Mouse (Mus musculus) cortical plate, adult 2 months (tissue): ENCODE data around the gene Cacna1c. TPM values are rescaled to one million over a fixed set of nuclear protein-coding genes. Genes with fewer than 3 reads are reported as not detected.

ENCODE experiments used
- H3K27ac ChIP-seq: fragments of 200-500 bp; 2 replicates; pipeline ENCODE4 v1.5.1; 2012; ENCODE audit warnings: low read length, control low read depth, inconsistent platforms; ENCODE audit not compliant: insufficient read depth
- H3K4me1 ChIP-seq: fragments of 200-500 bp; 2 replicates; pipeline ENCODE4 v1.6.1; 2011; ENCODE audit warnings: low read length; ENCODE audit not compliant: control insufficient read depth, insufficient read depth
- H3K4me3 ChIP-seq: fragments of 200-500 bp; 2 replicates; pipeline ENCODE4 v1.5.1; 2011; ENCODE audit warnings: mild to moderate bottlenecking, low read length, control low read depth; ENCODE audit not compliant: insufficient read depth
- CTCF ChIP-seq: fragments of 200-500 bp; IDR thresholded peaks from 2 replicates; pipeline ENCODE4 v1.5.1; 2011; ENCODE audit warnings: mild to moderate bottlenecking, control low read depth, low read length; ENCODE audit not compliant: insufficient read depth; ENCODE audit errors: extremely low read depth
- POLR2A ChIP-seq: fragments of 200-500 bp; IDR thresholded peaks from 2 replicates; pipeline ENCODE4 v1.6.1; 2011; ENCODE audit warnings: mild to moderate bottlenecking, low read length, control low read depth; ENCODE audit not compliant: insufficient read depth; ENCODE audit errors: extremely low read depth
- polyA plus RNA-seq: library from polyadenylated mRNA; depleted of rRNA; stranded (reverse); fragments of >200 nt; gene quantifications from 2 replicates; pipeline ENCODE4 v1.2.3, GENCODE M21; 2012

Gene Cacna1c
- polyA plus RNA-seq, 1 experiment, result 15.9 TPM

- Histone ChIP-seq H3K4me3 (no peak overlapping the region), H3K27ac (no peak overlapping the region), H3K4me1 (peaks cover 7% of the 10 kb centered on the region)
- TF ChIP-seq CTCF (no peak), POLR2A (no peak)
Measured at GRCm38 (mm10) chr6:118737078-118737477, 459.1 kb downstream of the Cacna1c start.

DNA sequence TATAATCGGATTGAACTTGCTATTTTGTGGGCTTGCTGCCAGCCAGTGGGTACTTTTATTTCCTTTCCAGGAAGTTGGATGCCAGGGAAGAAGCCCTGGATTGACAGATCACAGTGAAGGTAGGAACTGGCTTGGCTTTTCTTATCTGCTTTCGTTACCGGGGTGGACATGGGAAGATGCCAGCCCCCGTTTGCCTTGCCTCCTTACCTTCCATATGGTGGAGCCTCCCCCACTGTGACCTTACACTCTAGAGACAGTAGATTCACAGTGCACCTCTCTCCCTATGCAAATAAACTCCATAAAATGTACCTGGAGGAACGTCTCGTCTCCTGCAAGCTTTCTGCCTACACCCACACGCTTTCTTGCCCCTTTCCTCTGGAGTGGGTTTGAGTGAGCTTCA, 459.7 kb downstream of the Cacna1c start:
- Histone ChIP-seq H3K4me3 (no peak overlapping the region), H3K27ac (no peak overlapping the region), H3K4me1 (peaks cover 7% of the 10 kb centered on the region)
- no peak for TF ChIP-seq POLR2A
- no peak for TF ChIP-seq CTCF

DNA sequence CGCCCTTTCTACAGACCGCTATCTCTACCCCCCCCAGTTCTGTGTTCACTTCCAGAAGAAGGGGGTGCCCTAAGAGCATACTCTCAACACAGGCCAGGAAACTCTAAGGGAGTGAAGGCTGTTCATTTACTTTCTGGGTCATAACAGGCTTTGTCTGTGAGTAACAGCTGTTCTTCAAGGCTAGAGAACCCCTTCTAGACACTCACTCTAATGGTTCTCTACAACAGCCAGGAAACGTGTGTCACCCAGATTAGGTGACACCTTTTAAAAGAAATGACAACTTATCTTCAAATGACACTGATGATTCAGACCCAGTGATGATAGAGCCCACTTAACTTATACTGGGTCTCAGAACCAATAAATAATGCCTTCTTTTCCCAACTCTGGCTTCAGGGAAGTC, 461.1 kb downstream of the Cacna1c start:
- H3K4me1 ChIP-seq, result peaks cover 5% of the 10 kb centered on the region; the same call in 1 of the 2 replicates
- no peak overlapping the region for H3K27ac ChIP-seq
- no peak for TF ChIP-seq POLR2A
- TF ChIP-seq CTCF, result no peak
- no peak overlapping the region for H3K4me3 ChIP-seq

DNA sequence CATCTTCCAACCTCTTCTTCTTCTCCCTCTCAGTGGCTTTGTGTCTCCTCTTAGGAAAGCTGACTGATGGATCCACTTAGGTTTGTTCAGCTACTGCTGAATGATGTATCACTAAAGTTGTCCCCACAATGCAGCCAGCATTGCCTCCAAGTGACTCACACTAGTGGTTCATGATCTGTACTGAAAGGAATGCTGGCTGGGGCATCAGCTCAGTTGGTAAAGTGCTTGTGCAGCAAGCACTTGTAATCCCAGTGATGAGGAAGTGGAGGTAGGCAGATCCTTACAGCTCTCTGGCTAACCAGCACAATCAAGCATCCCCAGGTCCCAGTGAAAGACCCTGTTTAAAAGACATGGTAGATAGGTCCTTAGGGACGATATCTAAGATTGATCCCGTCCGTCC, 464.3 kb downstream of the Cacna1c start:
- TF ChIP-seq CTCF (no peak), POLR2A (no peak)
- Histone ChIP-seq H3K4me1 (peaks cover under 1% of the 10 kb centered on the region; the same call in 1 of the 2 replicates), H3K27ac (no peak overlapping the region), H3K4me3 (no peak overlapping the region)

DNA sequence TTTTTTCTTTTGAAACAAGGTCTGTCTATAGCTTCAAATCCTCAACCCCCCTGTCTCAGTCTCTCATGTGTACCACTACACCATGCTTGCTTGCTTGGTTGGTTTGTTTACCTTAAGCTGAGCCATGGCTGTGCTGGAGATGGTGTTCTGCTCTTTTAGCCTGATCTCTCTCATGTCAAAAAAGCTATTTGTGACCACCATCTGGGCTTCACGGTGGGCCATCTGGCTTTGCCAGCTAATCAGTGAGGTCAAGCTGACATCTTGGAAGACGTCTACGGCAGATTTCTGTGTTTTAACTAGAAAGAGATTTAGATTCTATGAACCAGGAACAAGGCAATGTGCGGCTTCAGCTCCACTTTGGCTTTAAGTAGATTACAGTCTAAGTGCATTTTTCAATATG, 471.3 kb downstream of the Cacna1c start:
- TF ChIP-seq POLR2A (no peak), CTCF (no peak)
- Histone ChIP-seq H3K27ac (no peak overlapping the region), H3K4me3 (no peak overlapping the region), H3K4me1 (no peaks in the 10 kb centered on the region; the same call in 1 of the 2 replicates)

- TF ChIP-seq CTCF (no peak), POLR2A (no peak)
- Histone ChIP-seq H3K27ac (no peak overlapping the region), H3K4me3 (no peak overlapping the region), H3K4me1 (no peaks in the 10 kb centered on the region; the same call in 1 of the 2 replicates)
Measured at GRCm38 (mm10) chr6:118724388-118724787, 471.8 kb downstream of the Cacna1c start.

GRCm38 (mm10) chr6:118722336-118722735, 473.9 kb downstream of the Cacna1c start:
- TF ChIP-seq CTCF (no peak), POLR2A (no peak)
- no peak overlapping the region for H3K4me3 ChIP-seq
- H3K4me1 ChIP-seq, result no peaks in the 10 kb centered on the region; the same call in 1 of the 2 replicates
- no peak overlapping the region for H3K27ac ChIP-seq

GRCm38 (mm10) chr6:118719486-118719885, 476.7 kb downstream of the Cacna1c start:
- H3K27ac ChIP-seq, result no peak overlapping the region
- no peak for TF ChIP-seq CTCF
- TF ChIP-seq POLR2A, result no peak
- H3K4me1 ChIP-seq, result no peaks in the 10 kb centered on the region; the same call in 1 of the 2 replicates
- H3K4me3 ChIP-seq, result no peak overlapping the region

GRCm38 (mm10) chr6:118713286-118713685, 482.9 kb downstream of the Cacna1c start:
- Histone ChIP-seq H3K27ac (no peak overlapping the region), H3K4me3 (no peak overlapping the region), H3K4me1 (0 out of 2 replicates have a peak, but pooled peaks cover 1% of the 10 kb centered on the region)
- no peak for TF ChIP-seq POLR2A
- TF ChIP-seq CTCF, result no peak

- H3K4me1 ChIP-seq, result 0 out of 2 replicates have a peak, but pooled peaks cover 1% of the 10 kb centered on the region
- H3K4me3 ChIP-seq, result no peak overlapping the region
- no peak overlapping the region for H3K27ac ChIP-seq
- TF ChIP-seq CTCF, result no peak
- TF ChIP-seq POLR2A, result no peak
Measured at GRCm38 (mm10) chr6:118711677-118712322, 484.4 kb downstream of the Cacna1c start.
